Mouse (Mus musculus) WW6 (cell line): ENCODE results near the gene Wasl.

Experiments
- DNase-seq: peaks from one replicate; pipeline ENCODE4 v3.0.0-alpha.2; 2013; ENCODE audit warnings: low read depth, low spot score

Gene Wasl

GRCm38 (mm10) chr6:24605631-24606030 lies 59.2 kb downstream of the Wasl start:
- no peak for DNase-seq

GRCm38 (mm10) chr6:24604289-24604688 lies 60.5 kb downstream of the Wasl start:
- no peak for DNase-seq

GRCm38 (mm10) chr6:24602993-24603392 lies 61.8 kb downstream of the Wasl start:
- no peak for DNase-seq

- DNase-seq: no peak
Observed at GRCm38 (mm10) chr6:24602351-24602750, 62.5 kb downstream of the Wasl start.

GRCm38 (mm10) chr6:24601668-24602067 lies 63.1 kb downstream of the Wasl start:
- no peak for DNase-seq

GRCm38 (mm10) chr6:24600726-24601125 lies 64.1 kb downstream of the Wasl start:
- DNase-seq: no peak

- DNase-seq: no peak
Observed at GRCm38 (mm10) chr6:24600134-24600533, 64.7 kb downstream of the Wasl start.

- no peak for DNase-seq
Observed at GRCm38 (mm10) chr6:24599639-24600038, 65.2 kb downstream of the Wasl start.

- no peak for DNase-seq
Observed at GRCm38 (mm10) chr6:24599179-24599578, 65.6 kb downstream of the Wasl start.

GRCm38 (mm10) chr6:24597500-24597899 lies 67.3 kb downstream of the Wasl start, which contains the start of gene Lmod2:
TSS of gene Lmod2 (plus strand) at chr6:24597762.
- DNase-seq: no peak

GRCm38 (mm10) chr6:24591525-24592218 lies 73.1 kb downstream of the Wasl start:
- no peak for DNase-seq

GRCm38 (mm10) chr6:24590282-24590681 lies 74.5 kb downstream of the Wasl start:
- DNase-seq: no peak

GRCm38 (mm10) chr6:24586885-24587284 lies 77.9 kb downstream of the Wasl start:
- no peak for DNase-seq

GRCm38 (mm10) chr6:24585431-24586310 lies 79.1 kb downstream of the Wasl start:
- DNase-seq: no peak

- no peak for DNase-seq
Observed at GRCm38 (mm10) chr6:24583456-24583855, 81.4 kb downstream of the Wasl start.

GRCm38 (mm10) chr6:24573319-24573718 lies 91.5 kb downstream of the Wasl start:
- DNase-seq: no peak

- no peak for DNase-seq
Observed at GRCm38 (mm10) chr6:24572431-24572830, 92.4 kb downstream of the Wasl start.

- no peak for DNase-seq
Observed at GRCm38 (mm10) chr6:24571126-24571525, 93.7 kb downstream of the Wasl start.

GRCm38 (mm10) chr6:24570278-24570677 lies 94.5 kb downstream of the Wasl start:
- DNase-seq: no peak

- DNase-seq: no peak
Observed at GRCm38 (mm10) chr6:24569711-24570110, 95.1 kb downstream of the Wasl start.

GRCm38 (mm10) chr6:24568963-24569362 lies 95.8 kb downstream of the Wasl start:
- DNase-seq: no peak

GRCm38 (mm10) chr6:24564886-24565285 lies 99.9 kb downstream of the Wasl start:
- no peak for DNase-seq

- DNase-seq: no peak
Observed at GRCm38 (mm10) chr6:24564081-24564480, 100.7 kb downstream of the Wasl start.
